Mouse (Mus musculus): ENCODE data around the gene Tex19.1. TPM values are rescaled to one million over a fixed set of nuclear protein-coding genes. Genes with fewer than 3 reads are reported as not detected.

Gene Tex19.1
- polyA plus RNA-seq, 1 experiment from 2014 or later, result not detected

Other genes with a start within 250 kb of the Tex19.1 start
- 1.6 and 1.7 TPM in 2 replicates for gene Ccdc57, start 213.3 kb upstream of the Tex19.1 start, polyA plus RNA-seq (2015; fragmentation: Nextera tagmentation; extraction: Ambion mirVana)
- gene Slc16a3, start 197.7 kb upstream of the Tex19.1 start, polyA plus RNA-seq (2015; fragmentation: Nextera tagmentation; extraction: Ambion mirVana), result 80.5 and 82.1 TPM in 2 replicates
- gene Csnk1d, start 154.8 kb upstream of the Tex19.1 start, polyA plus RNA-seq (2015; fragmentation: Nextera tagmentation; extraction: Ambion mirVana), result 33.4 and 36.8 TPM in 2 replicates
- gene Cd7, start 106.7 kb upstream of the Tex19.1 start, polyA plus RNA-seq (2015; fragmentation: Nextera tagmentation; extraction: Ambion mirVana), result 1.3 and 1.6 TPM in 2 replicates
- 0.05 and 0.22 TPM in 2 replicates for gene Sectm1b, start 82.6 kb upstream of the Tex19.1 start, polyA plus RNA-seq (2015; fragmentation: Nextera tagmentation; extraction: Ambion mirVana)
- gene Sectm1a, start 64.9 kb upstream of the Tex19.1 start, polyA plus RNA-seq (2015; fragmentation: Nextera tagmentation; extraction: Ambion mirVana), result 0.89 and 1.8 TPM in 2 replicates
- 0.05 TPM in 1 of 2 replicates, not detected in the other for gene Tex19.2, start 27.5 kb upstream of the Tex19.1 start, polyA plus RNA-seq (2015; fragmentation: Nextera tagmentation; extraction: Ambion mirVana)
- 0.14 TPM in 1 of 2 replicates, not detected in the other for gene Uts2r, start 14.1 kb downstream of the Tex19.1 start, polyA plus RNA-seq (2015; fragmentation: Nextera tagmentation; extraction: Ambion mirVana)
- gene Hexdc, start 58.3 kb downstream of the Tex19.1 start, polyA plus RNA-seq (2015; fragmentation: Nextera tagmentation; extraction: Ambion mirVana), result 2.9 and 3.1 TPM in 2 replicates
- 15.4 and 15.5 TPM in 2 replicates for gene Ogfod3, start 58.6 kb downstream of the Tex19.1 start, polyA plus RNA-seq (2015; fragmentation: Nextera tagmentation; extraction: Ambion mirVana)
- 20.2 and 21.1 TPM in 2 replicates for gene Cybc1, start 83.2 kb downstream of the Tex19.1 start, polyA plus RNA-seq (2015; fragmentation: Nextera tagmentation; extraction: Ambion mirVana)
- 118 and 119 TPM in 2 replicates for gene Narf, start 91.1 kb downstream of the Tex19.1 start, polyA plus RNA-seq (2015; fragmentation: Nextera tagmentation; extraction: Ambion mirVana)
- gene Foxk2, start 113.8 kb downstream of the Tex19.1 start, polyA plus RNA-seq (2015; fragmentation: Nextera tagmentation; extraction: Ambion mirVana), result 2.1 and 2.3 TPM in 2 replicates
- gene Wdr45b, start 208.3 kb downstream of the Tex19.1 start, polyA plus RNA-seq (2015; fragmentation: Nextera tagmentation; extraction: Ambion mirVana), result 19.5 and 19.7 TPM in 2 replicates
- 0.56 and 1.2 TPM in 2 replicates for gene Rab40b, start 242.1 kb downstream of the Tex19.1 start, polyA plus RNA-seq (2015; fragmentation: Nextera tagmentation; extraction: Ambion mirVana)